Mouse (Mus musculus) testis, postnatal 14 days (tissue): Measurements from ENCODE around the gene Sccpdh.

ENCODE experiments used
- DNase-seq: peaks from one replicate; pipeline ENCODE4 v3.0.0; 2021; ENCODE audit warnings: low spot score

Gene Sccpdh

GRCm38 (mm10) chr1:179734500-179735474 is 66.8 kb downstream of the Sccpdh start:
- peak; percentile 55 for DNase-seq

GRCm38 (mm10) chr1:179736483-179736882 is 68.5 kb downstream of the Sccpdh start:
- no peak for DNase-seq
